Mouse (Mus musculus): Measurements from ENCODE around the gene C87436. TPM values are rescaled to one million over a fixed set of nuclear protein-coding genes. Genes with fewer than 3 reads are reported as not detected.

C87436 gene
- total and polyA plus RNA-seq, 3 experiments, result 11.6 to 18.5 TPM; not detected in 1

DNA sequence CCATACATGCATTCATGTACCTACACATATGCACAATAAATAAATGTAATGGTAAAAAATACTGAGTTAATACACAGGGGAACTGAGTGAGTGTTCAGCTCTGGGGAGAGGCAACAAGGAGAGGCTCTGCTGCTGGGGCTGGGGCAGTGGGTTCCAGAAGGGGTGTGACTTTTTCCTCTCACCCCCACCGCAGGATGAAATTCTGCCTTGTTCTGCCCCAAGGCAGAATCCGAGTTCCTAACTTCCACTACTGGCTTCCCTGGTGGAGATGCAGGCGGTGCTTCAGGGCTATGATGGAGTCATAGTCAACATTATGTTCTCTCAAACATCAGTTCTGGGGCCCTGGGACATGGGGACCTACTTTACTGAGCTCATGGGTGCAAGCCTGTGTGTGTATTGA is 68.1 kb downstream of the C87436 start:
- peaks cover 0 to 6% of the 10 kb centered on the region in 2 experiments; a peak in 2 of 4 replicates for H3K36me3 ChIP-seq (ENCODE audit: control insufficient read depth in 1 of 2, insufficient read depth in 2 of 2, low read length in 2 of 2)
- no peak overlapping the region for H3K9ac ChIP-seq (ENCODE audit: control insufficient read depth, low read depth, low read length, poor library complexity, severe bottlenecking)
- H3K9me3 ChIP-seq (replicated peaks; ENCODE audit: insufficient read depth, low read length), result no peaks in the 10 kb centered on the region
- DNase-seq (ENCODE audit: low read depth, low spot score), result no peak
- no peak overlapping the region for H3K27ac ChIP-seq (ENCODE audit: control insufficient read depth, low read depth, low read length)
- no peak overlapping the region for H3K4me3 ChIP-seq (ENCODE audit: control insufficient read depth in 1 of 2, insufficient read depth in 1 of 2, low read depth in 2 of 2, low read length in 2 of 2)
- no peaks in the 10 kb centered on the region for H3K27me3 ChIP-seq (ENCODE audit: control insufficient read depth in 1 of 2, insufficient read depth in 2 of 2, low read length in 2 of 2)
- H3K4me1 ChIP-seq (ENCODE audit: control insufficient read depth in 1 of 2, insufficient read depth in 2 of 2, low read length in 2 of 2), result peaks cover 0 to 13% of the 10 kb centered on the region in 2 experiments; a peak in 2 of 4 replicates
- no peaks in the 10 kb centered on the region for H3K79me2 ChIP-seq (ENCODE audit: control insufficient read depth, insufficient read depth, low read length, poor library complexity)
- TF ChIP-seq MAX (IDR thresholded peaks at IDR 0.05; ENCODE audit: low read length) (no peak), ELF1 (IDR thresholded peaks at IDR 0.05; ENCODE audit: low read depth, low read length) (no peak), BHLHE40 (IDR thresholded peaks at IDR 0.05; ENCODE audit: borderline replicate concordance, low read depth, low read length) (no peak), HCFC1 (IDR thresholded peaks at IDR 0.05; ENCODE audit: low read depth, low read length) (no peak), POLR2AphosphoS5 (IDR thresholded peaks at IDR 0.05; ENCODE audit: borderline replicate concordance, low read depth, low read length) (no peak), MEF2A (IDR thresholded peaks at IDR 0.05; ENCODE audit: extremely low read depth, insufficient replicate concordance, low read depth, low read length, poor library complexity, severe bottlenecking) (no peak), MAZ (IDR thresholded peaks at IDR 0.05; ENCODE audit: low read depth, low read length) (no peak), TCF12 (IDR thresholded peaks at IDR 0.05; ENCODE audit: low read depth, low read length) (no peak)

DNA sequence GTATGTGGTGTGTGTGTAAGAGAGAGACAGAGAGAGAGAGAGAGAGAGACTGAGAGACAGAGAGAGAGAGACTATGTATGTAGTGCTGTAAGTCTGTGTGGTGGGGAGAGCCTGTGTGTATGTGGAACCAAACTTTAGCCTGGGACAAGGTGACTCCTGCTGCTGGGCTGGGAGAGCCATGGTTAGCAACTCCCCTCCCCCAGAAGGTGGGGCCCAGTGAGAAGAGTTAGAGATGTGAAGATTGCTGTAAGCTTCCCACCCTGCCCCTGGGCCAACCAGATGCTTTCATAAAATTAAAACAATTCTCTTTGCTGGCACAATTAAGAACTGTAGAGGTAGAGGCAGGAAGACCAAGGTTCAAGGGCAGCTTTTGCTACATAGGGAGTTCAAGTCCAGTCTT is 68.9 kb downstream of the C87436 start:
- Histone ChIP-seq H3K79me2 (ENCODE audit: control insufficient read depth, insufficient read depth, low read length, poor library complexity) (no peaks in the 10 kb centered on the region), H3K4me1 (ENCODE audit: control insufficient read depth in 1 of 2, insufficient read depth in 2 of 2, low read length in 2 of 2) (peaks cover 0 to 13% of the 10 kb centered on the region in 2 experiments; a peak in 2 of 4 replicates), H3K36me3 (ENCODE audit: control insufficient read depth in 1 of 2, insufficient read depth in 2 of 2, low read length in 2 of 2) (peaks cover 0 to 6% of the 10 kb centered on the region in 2 experiments; a peak in 2 of 4 replicates), H3K4me3 (ENCODE audit: control insufficient read depth in 1 of 2, insufficient read depth in 1 of 2, low read depth in 2 of 2, low read length in 2 of 2) (no peak overlapping the region), H3K27me3 (ENCODE audit: control insufficient read depth in 1 of 2, insufficient read depth in 2 of 2, low read length in 2 of 2) (no peaks in the 10 kb centered on the region), H3K27ac (ENCODE audit: control insufficient read depth, low read depth, low read length) (no peak overlapping the region), H3K9me3 (replicated peaks; ENCODE audit: insufficient read depth, low read length) (no peaks in the 10 kb centered on the region), H3K9ac (ENCODE audit: control insufficient read depth, low read depth, low read length, poor library complexity, severe bottlenecking) (no peak overlapping the region)
- TF ChIP-seq MAFK (IDR thresholded peaks at IDR 0.05; ENCODE audit: borderline replicate concordance, low read depth, low read length) (no peak), USF1 (IDR thresholded peaks at IDR 0.05; ENCODE audit: low read depth, low read length) (no peak)
- no peak for DNase-seq (ENCODE audit: low read depth, low spot score)

DNA sequence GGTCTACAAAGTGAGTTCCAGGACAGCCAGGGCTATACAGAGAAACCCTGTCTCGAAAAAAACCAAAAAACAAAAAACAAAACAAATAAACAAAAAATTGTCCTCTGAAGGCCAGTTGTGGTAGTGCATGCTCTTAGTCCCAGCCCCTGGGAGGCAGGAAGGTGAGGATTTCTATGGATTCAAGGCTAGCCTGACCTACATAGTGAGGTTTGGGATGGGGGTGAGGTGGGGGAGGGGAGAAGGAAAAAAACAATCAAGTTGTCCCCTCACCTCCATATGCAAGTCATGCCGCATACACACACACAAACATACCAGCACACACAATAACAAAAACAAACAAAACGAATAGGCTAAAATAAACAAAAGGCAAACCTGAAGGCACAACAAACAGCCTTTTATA is 70.6 kb downstream of the C87436 start:
- no peaks in the 10 kb centered on the region for H3K27me3 ChIP-seq (ENCODE audit: control insufficient read depth in 1 of 2, insufficient read depth in 2 of 2, low read length in 2 of 2)
- TF ChIP-seq POLR2A (IDR thresholded peaks at IDR 0.05; ENCODE audit: control insufficient read depth in 1 of 2, insufficient read depth in 1 of 2, low read depth in 1 of 2, low read length in 2 of 2, poor library complexity in 1 of 2) (no peak), MAX (IDR thresholded peaks at IDR 0.05; ENCODE audit: low read length) (no peak), RAD21 (IDR thresholded peaks at IDR 0.05; ENCODE audit: low read depth, low read length) (no peak), E2F4 (IDR thresholded peaks at IDR 0.05; ENCODE audit: borderline replicate concordance, low read depth, low read length) (no peak), USF1 (IDR thresholded peaks at IDR 0.05; ENCODE audit: low read depth, low read length) (no peak), MAFK (IDR thresholded peaks at IDR 0.05; ENCODE audit: borderline replicate concordance, low read depth, low read length) (no peak), ZMIZ1 (IDR thresholded peaks at IDR 0.05; ENCODE audit: low read depth, low read length) (no peak), MXI1 (IDR thresholded peaks at IDR 0.05; ENCODE audit: low read depth, low read length) (no peak), NRF1 (IDR thresholded peaks at IDR 0.05; ENCODE audit: insufficient read depth, low read depth, low read length, poor library complexity, severe bottlenecking) (no peak)
- no peak overlapping the region for H3K4me3 ChIP-seq (ENCODE audit: control insufficient read depth in 1 of 2, insufficient read depth in 1 of 2, low read depth in 2 of 2, low read length in 2 of 2)
- peaks cover 0 to 13% of the 10 kb centered on the region in 2 experiments; a peak in 2 of 4 replicates for H3K4me1 ChIP-seq (ENCODE audit: control insufficient read depth in 1 of 2, insufficient read depth in 2 of 2, low read length in 2 of 2)
- no peaks in the 10 kb centered on the region for H3K9me3 ChIP-seq (replicated peaks; ENCODE audit: insufficient read depth, low read length)
- H3K79me2 ChIP-seq (ENCODE audit: control insufficient read depth, insufficient read depth, low read length, poor library complexity), result no peaks in the 10 kb centered on the region
- DNase-seq (ENCODE audit: low read depth, low spot score), result no peak
- no peak overlapping the region for H3K9ac ChIP-seq (ENCODE audit: control insufficient read depth, low read depth, low read length, poor library complexity, severe bottlenecking)
- peaks cover 0 to 6% of the 10 kb centered on the region in 2 experiments; a peak in 2 of 4 replicates for H3K36me3 ChIP-seq (ENCODE audit: control insufficient read depth in 1 of 2, insufficient read depth in 2 of 2, low read length in 2 of 2)
- no peak overlapping the region for H3K27ac ChIP-seq (ENCODE audit: control insufficient read depth, low read depth, low read length)

Measured in MEL (cell line).